Mouse (Mus musculus): Measurements from ENCODE around the gene Map3k15.

The Map3k15 gene

DNA sequence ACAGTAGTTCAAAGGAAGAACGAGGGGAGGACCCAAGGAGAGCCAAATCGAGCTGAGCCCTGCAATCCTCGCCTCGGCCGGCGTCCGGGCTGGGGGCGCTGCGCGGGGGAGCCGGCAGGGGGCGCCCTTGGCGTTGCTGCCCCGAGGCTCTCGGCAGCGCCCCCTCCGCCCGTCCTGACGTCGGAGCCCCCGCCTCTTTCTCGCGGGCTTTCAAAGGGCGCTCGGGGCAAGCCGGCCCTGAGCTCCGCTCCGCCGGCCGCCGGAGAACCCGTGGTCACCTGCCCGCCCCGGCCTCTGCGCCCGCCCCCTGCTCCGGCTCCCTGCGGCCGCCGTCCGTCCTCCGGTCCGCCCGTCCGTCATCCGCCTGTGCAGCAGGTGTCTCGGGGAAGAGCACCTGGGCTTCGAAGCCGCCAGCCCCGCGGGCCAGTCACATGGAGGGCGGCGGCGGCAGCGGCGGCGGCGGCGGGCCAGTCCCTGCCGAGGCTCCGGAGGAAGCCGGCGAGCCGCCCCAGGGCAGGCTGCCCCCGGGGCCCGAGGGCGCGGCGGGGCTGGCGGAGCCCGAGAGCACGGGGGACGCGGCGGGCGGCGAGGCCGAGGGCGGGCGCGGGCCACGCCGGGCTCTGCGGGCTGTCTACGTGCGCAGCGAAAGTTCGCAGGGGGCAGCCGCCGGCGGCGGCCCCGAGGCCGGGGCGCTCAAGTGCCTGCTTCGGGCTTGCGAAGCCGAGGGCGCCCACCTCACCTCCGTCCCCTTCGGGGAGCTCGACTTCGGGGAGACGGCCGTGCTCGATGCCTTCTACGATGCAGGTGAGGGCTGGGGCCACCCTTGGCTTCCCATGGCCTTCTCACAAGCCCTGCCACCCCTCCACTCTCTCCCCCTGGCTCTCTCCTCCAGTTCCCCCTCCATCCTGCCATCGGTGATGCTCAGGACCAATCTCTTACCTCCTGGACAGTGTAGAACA lies at the start of gene Map3k15:
Gene Map3k15 (plus strand): TSS at position 432 of the 959 bp plus-strand sequence.
- peak; percentile 53 for DNase-seq (ENCODE audit: low read depth, low spot score)

- no peak for DNase-seq (ENCODE audit: low read depth, low spot score)
Measured at GRCm38 (mm10) chrX:159942569-159942968, 45.7 kb upstream of the Map3k15 start.

DNA sequence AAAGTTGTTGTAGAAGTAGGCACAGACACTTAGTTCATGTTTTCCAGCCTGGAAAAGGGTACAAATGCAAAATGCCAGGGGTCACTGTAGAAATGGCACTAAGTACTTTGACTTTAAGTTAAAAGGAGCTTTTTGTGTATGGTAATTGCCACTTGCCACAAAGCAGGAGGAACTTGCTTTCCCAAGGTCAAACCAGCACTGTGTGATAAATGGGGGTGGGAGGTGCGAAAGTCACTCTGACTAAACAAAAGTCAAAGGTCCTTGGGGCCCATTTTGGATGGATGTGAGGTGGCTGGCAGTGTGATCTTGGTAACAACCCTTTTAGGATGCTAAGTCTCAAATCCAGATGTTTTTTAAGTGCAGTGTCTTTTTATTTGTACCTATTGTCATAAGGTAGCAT lies 44.6 kb upstream of the Map3k15 start:
- no peak for DNase-seq (ENCODE audit: low read depth, low spot score)

- DNase-seq (ENCODE audit: low read depth, low spot score) = no peak
Measured at GRCm38 (mm10) chrX:159953546-159954429, 34.4 kb upstream of the Map3k15 start.

DNA sequence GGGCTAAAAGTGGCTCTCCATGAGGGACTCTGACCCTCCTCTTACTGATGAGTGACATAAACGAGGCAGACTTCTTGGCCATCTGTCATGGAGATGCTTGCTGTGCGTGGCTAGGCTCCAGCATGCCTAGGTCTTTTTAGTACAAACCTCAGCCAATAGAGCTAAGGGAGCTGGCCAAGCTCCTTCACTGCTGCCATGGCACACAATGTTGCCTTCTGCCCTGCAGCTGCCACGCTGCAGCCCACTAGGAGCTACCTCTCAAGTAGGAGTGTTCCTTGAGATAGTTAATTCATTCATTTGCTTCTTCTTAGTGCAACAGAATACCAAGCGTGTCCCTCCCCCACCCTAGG lies 33.8 kb upstream of the Map3k15 start:
- no peak for DNase-seq (ENCODE audit: low read depth, low spot score)

DNA sequence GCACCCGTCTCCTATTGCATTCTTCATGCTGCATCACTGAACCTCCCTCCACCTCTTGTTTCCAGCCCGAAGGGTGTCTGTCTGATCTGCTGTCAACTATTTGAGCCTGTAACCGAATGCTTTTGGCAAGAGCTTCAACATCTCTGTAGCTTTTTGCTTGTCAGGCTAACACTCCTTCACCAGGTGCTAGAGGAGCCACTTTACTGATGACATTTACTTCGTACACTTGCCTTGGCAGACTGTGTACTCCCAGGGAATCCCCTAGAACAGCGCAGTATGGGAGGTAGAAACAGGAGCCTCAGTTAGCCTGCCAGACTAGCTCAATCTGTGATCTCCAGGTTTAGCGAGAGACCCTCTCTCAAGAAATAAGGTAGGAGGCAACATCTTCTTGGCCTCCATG lies 32.8 kb upstream of the Map3k15 start:
- DNase-seq (ENCODE audit: low read depth, low spot score) = no peak

GRCm38 (mm10) chrX:159961385-159961784 lies 26.8 kb upstream of the Map3k15 start:
- no peak for DNase-seq (ENCODE audit: low read depth, low spot score)

- DNase-seq (ENCODE audit: low read depth, low spot score) = peak; percentile 74
Measured at GRCm38 (mm10) chrX:159963273-159963672, 25.0 kb upstream of the Map3k15 start.

GRCm38 (mm10) chrX:159963925-159964324 lies 24.3 kb upstream of the Map3k15 start:
- DNase-seq (ENCODE audit: low read depth, low spot score) = no peak

- no peak for DNase-seq (ENCODE audit: low read depth, low spot score)
Measured at GRCm38 (mm10) chrX:159969025-159969424, 19.2 kb upstream of the Map3k15 start.

- DNase-seq (ENCODE audit: low read depth, low spot score) = no peak
Measured at GRCm38 (mm10) chrX:159971091-159971779, 17.0 kb upstream of the Map3k15 start.

DNA sequence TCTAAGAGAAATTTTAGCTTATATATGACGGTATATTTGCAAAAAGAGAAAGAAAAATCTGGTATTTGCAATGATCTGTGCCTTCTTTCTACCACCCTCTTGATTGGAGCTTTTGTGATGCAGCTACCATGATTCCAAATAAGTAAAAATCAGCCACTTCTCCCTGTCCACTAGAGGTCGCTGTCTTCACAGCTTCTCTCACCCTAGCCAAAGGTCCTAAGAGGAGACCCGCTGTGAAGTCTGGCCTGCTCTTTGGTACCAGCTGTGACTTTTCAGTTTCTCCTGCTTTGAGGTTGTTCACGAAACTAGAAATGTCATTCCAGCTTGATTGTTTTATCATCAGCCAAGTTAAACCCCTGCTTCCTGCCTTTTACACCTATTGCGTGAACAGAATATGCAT lies 14.5 kb upstream of the Map3k15 start:
- DNase-seq (ENCODE audit: low read depth, low spot score) = peak; percentile 74

DNA sequence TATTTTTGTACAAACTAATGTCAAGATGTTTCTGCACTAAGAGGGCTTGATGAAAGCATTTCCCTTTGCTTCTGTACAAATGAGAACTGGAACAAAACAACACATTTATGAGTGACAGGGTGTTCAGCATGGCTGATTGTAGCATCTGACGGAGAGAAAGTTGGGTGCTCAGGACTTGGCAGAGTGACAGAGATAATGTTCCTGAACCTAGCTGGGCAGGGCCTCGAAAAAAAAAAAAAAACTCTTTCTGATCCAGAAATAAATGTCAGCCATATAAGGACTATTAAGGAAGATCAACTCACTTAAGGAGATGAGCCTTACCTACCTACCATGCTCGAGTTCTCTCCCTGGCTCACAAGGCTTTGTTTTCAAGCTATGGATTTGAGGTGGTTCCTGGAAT lies 12.0 kb upstream of the Map3k15 start:
- no peak for DNase-seq (ENCODE audit: low read depth, low spot score)

- DNase-seq (ENCODE audit: low read depth, low spot score) = no peak
Measured at GRCm38 (mm10) chrX:159995808-159996207, 7.6 kb downstream of the Map3k15 start.

DNA sequence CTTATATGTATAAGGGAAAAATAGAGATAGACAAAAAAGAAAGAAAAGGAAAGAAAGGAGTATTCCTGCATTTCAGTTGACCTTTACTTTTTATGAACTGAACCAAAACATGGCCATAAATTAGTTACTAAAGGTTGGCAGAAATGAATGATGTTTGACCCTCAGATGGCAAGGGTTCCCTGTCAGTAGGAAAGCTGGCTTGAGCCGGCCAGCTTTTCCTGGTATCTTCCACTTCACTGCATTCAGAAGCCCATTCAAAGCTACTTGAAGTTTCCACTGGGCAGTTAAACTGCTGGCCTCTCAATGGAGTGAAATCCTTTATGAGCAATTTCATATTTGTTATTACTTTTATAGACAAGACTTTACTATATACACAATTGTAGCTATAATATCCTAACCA lies 65.1 kb downstream of the Map3k15 start:
- DNase-seq (ENCODE audit: low read depth, low spot score) = no peak

DNA sequence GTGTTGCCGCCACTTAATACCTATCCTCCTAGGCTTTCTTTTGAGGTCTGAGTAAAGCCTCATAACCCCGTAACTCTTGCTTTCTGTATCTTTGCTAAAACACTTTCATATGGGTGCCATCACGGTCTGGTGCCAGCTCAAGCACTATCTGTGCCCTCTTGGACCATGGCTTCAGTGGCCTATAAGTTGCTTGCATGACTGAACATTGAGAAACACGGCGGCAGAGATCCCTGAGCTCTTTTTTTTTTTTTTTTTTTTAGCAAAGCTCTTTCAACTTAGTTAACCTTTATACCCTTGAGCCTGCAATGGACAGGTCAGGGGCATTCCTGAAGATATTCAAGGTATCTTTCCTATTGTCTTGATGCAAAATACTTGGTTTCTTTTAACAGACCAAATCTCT lies 66.4 kb downstream of the Map3k15 start:
- no peak for DNase-seq (ENCODE audit: low read depth, low spot score)

DNA sequence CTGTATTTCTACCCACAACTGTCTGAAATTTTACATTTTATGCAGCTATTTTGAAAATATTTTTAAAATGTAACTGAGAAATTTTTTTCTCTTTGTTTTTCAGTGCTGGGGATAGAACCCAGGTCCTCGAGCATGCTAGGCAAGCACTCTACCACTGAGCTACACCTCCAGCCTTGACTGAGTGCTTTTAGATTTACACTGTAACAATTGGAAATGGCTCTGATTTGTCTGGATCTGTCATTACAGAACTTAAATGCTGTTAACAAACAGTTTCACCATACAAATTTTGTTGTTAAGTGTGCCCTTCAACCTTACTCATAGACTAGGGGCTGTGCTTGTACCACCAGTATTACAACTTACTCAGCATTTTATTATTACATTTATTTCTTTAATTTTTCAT lies 103.7 kb downstream of the Map3k15 start:
- DNase-seq (ENCODE audit: low read depth, low spot score) = no peak

DNA sequence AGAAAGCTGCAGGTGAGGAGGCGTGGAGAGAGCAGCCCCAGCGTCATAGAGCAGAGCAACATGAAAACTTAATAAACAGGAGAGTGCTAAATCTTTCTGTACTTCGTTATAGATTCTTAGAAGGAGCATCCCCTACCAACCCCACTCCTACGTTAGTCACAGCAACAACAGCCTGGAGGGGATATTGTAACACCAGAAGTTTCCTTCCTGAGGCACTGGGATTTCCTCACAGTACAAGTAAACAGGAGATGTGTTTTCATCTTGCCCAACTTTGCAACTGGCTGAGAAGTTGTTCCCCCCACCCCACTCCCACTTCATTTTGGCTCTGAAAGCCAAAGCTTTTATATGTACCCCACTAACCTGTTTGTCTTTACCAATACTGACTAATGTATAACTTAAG lies 119.6 kb downstream of the Map3k15 start:
- DNase-seq (ENCODE audit: low read depth, low spot score) = no peak

DNA sequence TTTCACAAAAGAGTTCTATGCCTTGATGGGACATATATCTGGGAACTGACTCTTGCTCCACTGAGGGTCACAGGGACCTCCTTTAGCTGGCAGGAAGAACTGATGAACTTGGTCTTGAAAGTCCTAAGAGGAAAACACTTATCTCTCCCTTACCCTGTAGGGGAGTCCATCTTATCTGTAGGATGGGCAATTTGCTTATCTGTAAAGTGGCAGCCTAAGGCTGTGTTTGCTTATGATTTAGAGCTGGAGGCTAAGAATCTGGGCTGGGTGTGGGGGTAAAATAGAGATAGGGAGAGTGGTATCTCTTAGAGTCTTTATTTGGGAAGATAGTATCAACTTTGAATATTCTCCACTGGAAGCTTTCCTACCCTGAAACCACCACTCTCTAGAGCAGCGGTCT lies 125.5 kb downstream of the Map3k15 start:
- DNase-seq (ENCODE audit: low read depth, low spot score) = no peak

- DNase-seq (ENCODE audit: low read depth, low spot score) = no peak
Measured at GRCm38 (mm10) chrX:160116074-160116473, 127.8 kb downstream of the Map3k15 start.

GRCm38 (mm10) chrX:160116658-160117057 lies 128.4 kb downstream of the Map3k15 start:
- DNase-seq (ENCODE audit: low read depth, low spot score) = peak; percentile 52

Data from mesoderm, embryonic 11.5 days (tissue).